Mouse (Mus musculus) testis, adult 2 months (tissue): ENCODE data around the gene 4930402F06Rik.

Experiments
- CTCF ChIP-seq: fragments of 200-500 bp; IDR thresholded peaks from 2 replicates; pipeline ENCODE4 v1.5.1; 2012; ENCODE audit warnings: low read depth, mild to moderate bottlenecking, inconsistent platforms, low read length, moderate library complexity; ENCODE audit not compliant: control insufficient read depth, insufficient read depth, insufficient replicate concordance
- POLR2A ChIP-seq: fragments of 200-500 bp; IDR thresholded peaks from 2 replicates; pipeline ENCODE4 v1.6.1; 2012; ENCODE audit warnings: low read depth, mild to moderate bottlenecking, inconsistent platforms, low read length, moderate library complexity; ENCODE audit not compliant: control insufficient read depth

GRCm38 (mm10) chr2:35335620-35336019 lies 61.4 kb downstream of the 4930402F06Rik start:
- TF ChIP-seq CTCF (no peak), POLR2A (no peak)
